Mouse (Mus musculus) embryonic facial prominence, embryonic 13.5 days (tissue): ENCODE results near the gene Polr2i. TPM values are rescaled to one million over a fixed set of nuclear protein-coding genes. Genes with fewer than 3 reads are reported as not detected.
A peak's percentile ranks its signal among the peaks of the same experiment; 100 is the strongest.
"Not testable (repeated sequence)": the region's sequence is repeated elsewhere in the genome, so short reads cannot be mapped to it uniquely, and the experiment has no call there.

Experiments used
- ATAC-seq: fragments of 200-750 bp; cut with Nextera tagmentation; 2 replicates; pipeline ENCODE4 v1.8.0; 2017; ENCODE audit warnings: low read depth; ENCODE audit not compliant: insufficient number of reproducible peaks, insufficient read depth, low FRiP score, low TSS enrichment
- H3K27ac ChIP-seq: fragments of 300-500 bp; sonication (generic); 2 replicates; pipeline ENCODE4 v1.5.1; 2015; ENCODE audit warnings: moderate library complexity, mild to moderate bottlenecking, inconsistent platforms
- H3K27me3 ChIP-seq: fragments of 300-500 bp; sonication (generic); 2 replicates; pipeline ENCODE4 v1.6.1; 2015; ENCODE audit warnings: mild to moderate bottlenecking, inconsistent platforms
- H3K36me3 ChIP-seq: fragments of 300-500 bp; sonication (generic); 2 replicates; pipeline ENCODE4 v1.6.1; 2015; ENCODE audit warnings: mild to moderate bottlenecking, inconsistent platforms
- H3K4me1 ChIP-seq: fragments of 300-500 bp; sonication (generic); 2 replicates; pipeline ENCODE4 v1.6.1; 2015; ENCODE audit warnings: inconsistent platforms
- H3K4me2 ChIP-seq: fragments of 300-500 bp; sonication (generic); 2 replicates; pipeline ENCODE4 v1.6.1; 2015; ENCODE audit warnings: moderate library complexity, mild to moderate bottlenecking, inconsistent platforms
- H3K4me3 ChIP-seq: fragments of 300-500 bp; sonication (generic); 2 replicates; pipeline ENCODE4 v1.5.1; 2015; ENCODE audit warnings: mild to moderate bottlenecking, inconsistent platforms
- H3K9ac ChIP-seq: fragments of 300-500 bp; sonication (generic); 2 replicates; pipeline ENCODE4 v1.6.1; 2015; ENCODE audit warnings: mild to moderate bottlenecking, inconsistent platforms
- H3K9me3 ChIP-seq: fragments of 300-500 bp; sonication (generic); 2 replicates; pipeline ENCODE4 v1.6.1; 2016; ENCODE audit warnings: inconsistent platforms
- WGBS: fragments of 180-500 bp; shearing (Covaris S2); methylation state at CpG from one replicate; pipeline ENCODE4 v1.1.7; 2015; ENCODE audit warnings: mixed read lengths; 5-methylcytosine and 5-hydroxymethylcytosine counted together
- polyA plus RNA-seq: library from polyadenylated mRNA; unstranded; fragments of >200 nt; fragmentation: Nextera tagmentation; extraction: Ambion mirVana; gene quantifications from 2 replicates; pipeline ENCODE4 v1.2.1, GENCODE M21; 2015

Gene Polr2i
- polyA plus RNA-seq, 1 experiment from 2014 or later: 180 TPM

DNA sequence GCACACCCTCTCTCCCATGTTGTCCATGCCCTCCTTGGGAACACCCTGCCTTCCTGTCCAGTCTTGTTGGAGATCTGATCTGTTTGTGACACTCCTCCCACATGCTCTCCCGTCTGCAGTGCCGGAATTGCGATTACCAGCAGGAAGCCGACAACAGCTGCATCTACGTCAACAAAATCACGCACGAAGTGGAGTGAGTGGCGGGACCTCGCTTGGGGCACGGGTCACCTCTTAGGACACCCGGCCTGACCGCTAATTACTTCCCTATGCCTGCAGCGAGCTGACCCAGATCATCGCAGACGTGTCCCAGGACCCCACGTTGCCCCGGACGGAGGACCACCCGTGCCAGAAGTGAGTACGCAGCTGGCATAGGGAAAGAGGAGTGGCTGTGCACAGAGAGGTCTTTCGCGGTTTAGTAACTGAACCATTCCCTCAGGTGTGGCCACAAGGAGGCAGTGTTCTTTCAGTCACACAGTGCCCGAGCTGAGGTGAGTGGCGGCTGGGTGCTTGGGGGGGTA, 942 bp downstream of the Polr2i start:
- WGBS: 3% methylated on average over 24 of the region's 24 CpGs

DNA sequence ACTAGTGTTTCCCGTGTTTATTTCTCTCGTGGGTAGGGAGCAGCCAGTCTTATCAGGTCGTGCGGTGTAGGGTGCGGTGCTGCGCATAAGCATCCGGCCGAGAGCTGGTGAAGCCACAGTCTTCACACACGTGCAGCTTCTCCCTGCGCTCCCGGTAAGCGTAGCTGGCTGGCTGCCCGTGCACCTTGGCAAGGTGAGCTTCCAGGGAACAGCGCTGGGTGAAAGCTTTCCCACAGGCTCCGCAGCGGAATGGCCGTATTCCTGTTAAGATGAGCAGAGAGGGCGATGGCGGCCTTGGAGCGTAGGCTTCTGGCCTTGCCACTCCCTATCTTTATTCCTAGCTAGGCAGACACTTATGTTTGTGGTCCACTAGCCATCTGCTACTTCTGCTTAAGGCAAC, 1.6 kb downstream of the Polr2i start:
- H3K4me1 ChIP-seq: peaks cover 19% of the 10 kb centered on the region
- peaks cover 24% of the 10 kb centered on the region for H3K36me3 ChIP-seq
- H3K9ac ChIP-seq: peak overlapping the region; percentile 80; the same call in 1 of the 2 replicates
- no peaks in the 10 kb centered on the region for H3K9me3 ChIP-seq
- no peak overlapping the region for H3K27ac ChIP-seq
- WGBS: 91% methylated on average over 20 of the region's 20 CpGs
- H3K27me3 ChIP-seq: no peaks in the 10 kb centered on the region
- ATAC-seq: no peak
- peak overlapping the region; percentile 66 for H3K4me3 ChIP-seq
- peak overlapping the region; percentile 80 for H3K4me2 ChIP-seq

More for the DNA sequence above, 942 bp downstream of the Polr2i start:
- peak overlapping the region; percentile 80 for H3K9ac ChIP-seq
- H3K9me3 ChIP-seq: no peaks in the 10 kb centered on the region
- no peak for ATAC-seq
- peak overlapping the region; percentile 94 for H3K27ac ChIP-seq
- peak overlapping the region; percentile 80 for H3K4me2 ChIP-seq
- H3K4me3 ChIP-seq: peak overlapping the region; percentile 66
- peaks cover 19% of the 10 kb centered on the region for H3K4me1 ChIP-seq
- H3K27me3 ChIP-seq: no peaks in the 10 kb centered on the region
- peaks cover 31% of the 10 kb centered on the region for H3K36me3 ChIP-seq

DNA sequence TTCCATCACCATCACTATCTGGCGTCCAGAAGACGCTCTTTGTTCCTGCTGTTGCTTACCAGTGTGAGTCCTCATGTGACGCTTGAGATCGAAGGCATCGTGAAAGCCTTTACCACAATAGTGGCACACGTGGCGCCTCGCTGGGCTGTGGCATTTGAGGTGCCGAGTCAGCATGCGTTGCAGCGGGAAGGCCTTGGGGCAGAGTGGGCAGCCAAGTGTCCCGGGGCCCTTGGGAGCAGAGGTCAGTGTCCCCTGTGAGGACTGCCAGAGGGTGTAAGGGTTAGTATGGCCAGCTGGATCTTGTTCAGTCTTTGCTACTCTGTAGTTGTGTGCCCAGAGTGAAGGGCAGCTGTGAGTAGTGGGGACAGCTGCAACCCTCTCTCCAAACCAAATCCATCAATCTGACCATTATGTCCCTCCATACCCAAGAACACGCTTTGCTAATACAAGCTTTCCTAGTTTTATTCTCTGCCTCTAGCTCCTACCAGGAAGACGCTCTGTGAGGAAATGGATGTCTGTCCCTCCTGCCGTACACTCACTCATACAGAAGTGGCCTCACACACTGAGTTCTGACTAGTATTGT, 2.6 kb downstream of the Polr2i start:
- H3K27me3 ChIP-seq: no peaks in the 10 kb centered on the region
- no peak overlapping the region for H3K4me3 ChIP-seq
- H3K9ac ChIP-seq: no peak overlapping the region
- peaks cover 19% of the 10 kb centered on the region for H3K4me1 ChIP-seq
- H3K27ac ChIP-seq: no peak overlapping the region
- ATAC-seq: no peak
- WGBS: 95% methylated on average over 15 of the region's 15 CpGs
- H3K9me3 ChIP-seq: no peaks in the 10 kb centered on the region
- no peak overlapping the region for H3K4me2 ChIP-seq
- H3K36me3 ChIP-seq: peaks cover 24% of the 10 kb centered on the region

DNA sequence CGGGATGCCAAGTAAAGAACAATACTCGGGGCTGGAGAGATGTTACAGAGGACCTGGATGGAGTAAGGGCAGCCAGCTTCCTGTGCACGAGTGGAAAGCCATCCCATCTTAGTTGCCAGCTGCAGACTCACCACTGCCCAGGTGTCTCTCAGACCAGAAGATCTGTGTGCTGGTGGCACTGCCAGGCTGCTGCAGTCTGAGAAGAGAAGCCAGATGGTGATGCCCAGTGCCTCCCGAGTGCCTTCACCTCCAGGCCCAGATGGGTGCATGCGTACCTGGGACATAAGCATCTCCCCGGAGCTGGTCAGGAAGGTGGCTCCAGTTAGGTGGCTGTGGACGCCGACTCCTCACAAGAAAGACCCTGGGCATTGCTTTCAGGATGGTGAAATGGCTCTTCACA, 3.3 kb downstream of the Polr2i start:
- WGBS: 93% methylated on average over 8 of the region's 8 CpGs
- H3K27me3 ChIP-seq: no peaks in the 10 kb centered on the region
- ATAC-seq: no peak

DNA sequence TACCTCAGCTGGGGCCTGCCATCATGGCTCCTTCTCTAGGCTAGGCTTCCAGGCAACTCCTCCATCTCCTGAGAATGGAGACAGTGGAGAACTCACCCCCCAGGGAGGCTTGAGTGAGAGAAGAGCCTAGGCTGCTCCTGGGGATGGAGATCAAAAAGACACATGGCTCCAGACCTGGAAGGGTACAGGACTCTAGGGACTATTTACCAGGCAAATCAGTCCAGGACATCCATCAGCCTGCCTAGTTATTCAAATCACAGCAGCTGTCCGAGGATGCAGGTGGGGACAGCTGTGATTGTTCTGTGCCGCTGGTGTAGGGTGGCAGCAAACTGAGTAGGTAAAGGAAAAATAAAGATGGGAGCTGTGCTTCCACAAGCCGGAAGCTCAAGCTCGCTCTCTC, 3.9 kb downstream of the Polr2i start, which contains the start of gene Ovol3:
Ovol3 (minus strand) TSS at position 101 of the 400 bp plus-strand sequence.
- Histone ChIP-seq H3K4me1 (peaks cover 16% of the 10 kb centered on the region), H3K9me3 (no peaks in the 10 kb centered on the region), H3K4me3 (no peak within 1 kb of the TSS), H3K9ac (no peak within 1 kb of the TSS), H3K27ac (no peak within 1 kb of the TSS), H3K27me3 (no peaks in the 10 kb centered on the region), H3K36me3 (peaks cover 19% of the 10 kb centered on the region), H3K4me2 (no peak within 1 kb of the TSS)
- 90% methylated on average over 4 of the region's 4 CpGs for WGBS
- ATAC-seq: no peak

More for the DNA sequence above, 3.3 kb downstream of the Polr2i start:
- H3K4me3 ChIP-seq: no peak overlapping the region
- H3K9ac ChIP-seq: no peak overlapping the region
- H3K4me1 ChIP-seq: peaks cover 19% of the 10 kb centered on the region
- H3K4me2 ChIP-seq: no peak overlapping the region
- H3K27ac ChIP-seq: no peak overlapping the region
- peaks cover 19% of the 10 kb centered on the region for H3K36me3 ChIP-seq
- H3K9me3 ChIP-seq: no peaks in the 10 kb centered on the region

DNA sequence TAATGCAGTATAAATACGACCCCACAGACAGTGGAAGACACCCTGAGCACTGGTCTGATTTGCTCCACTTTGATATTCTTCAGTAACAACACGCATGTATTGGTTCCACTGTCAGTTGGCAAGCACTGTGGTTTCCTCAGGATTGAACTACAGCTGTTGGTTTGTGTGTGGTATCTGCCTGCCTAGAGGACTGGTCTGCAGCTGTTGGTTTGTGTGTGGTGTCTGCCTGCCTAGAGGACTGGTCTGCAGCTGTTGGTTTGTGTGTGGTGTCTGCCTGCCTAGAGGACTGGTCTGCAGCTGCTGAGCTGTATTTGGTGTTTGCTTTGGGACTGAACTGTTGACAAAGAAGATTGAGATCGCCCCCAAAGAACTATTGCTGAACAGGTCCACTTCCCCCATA, 5.6 kb downstream of the Polr2i start:
- H3K4me1 ChIP-seq: peaks cover 11% of the 10 kb centered on the region
- not testable (repeated sequence) for H3K27me3 ChIP-seq, H3K9me3 ChIP-seq, H3K9ac ChIP-seq, H3K27ac ChIP-seq, H3K4me3 ChIP-seq, ATAC-seq, H3K4me2 ChIP-seq
- peaks cover 27% of the 10 kb centered on the region for H3K36me3 ChIP-seq
- 72% methylated on average over 3 of the region's 3 CpGs for WGBS

DNA sequence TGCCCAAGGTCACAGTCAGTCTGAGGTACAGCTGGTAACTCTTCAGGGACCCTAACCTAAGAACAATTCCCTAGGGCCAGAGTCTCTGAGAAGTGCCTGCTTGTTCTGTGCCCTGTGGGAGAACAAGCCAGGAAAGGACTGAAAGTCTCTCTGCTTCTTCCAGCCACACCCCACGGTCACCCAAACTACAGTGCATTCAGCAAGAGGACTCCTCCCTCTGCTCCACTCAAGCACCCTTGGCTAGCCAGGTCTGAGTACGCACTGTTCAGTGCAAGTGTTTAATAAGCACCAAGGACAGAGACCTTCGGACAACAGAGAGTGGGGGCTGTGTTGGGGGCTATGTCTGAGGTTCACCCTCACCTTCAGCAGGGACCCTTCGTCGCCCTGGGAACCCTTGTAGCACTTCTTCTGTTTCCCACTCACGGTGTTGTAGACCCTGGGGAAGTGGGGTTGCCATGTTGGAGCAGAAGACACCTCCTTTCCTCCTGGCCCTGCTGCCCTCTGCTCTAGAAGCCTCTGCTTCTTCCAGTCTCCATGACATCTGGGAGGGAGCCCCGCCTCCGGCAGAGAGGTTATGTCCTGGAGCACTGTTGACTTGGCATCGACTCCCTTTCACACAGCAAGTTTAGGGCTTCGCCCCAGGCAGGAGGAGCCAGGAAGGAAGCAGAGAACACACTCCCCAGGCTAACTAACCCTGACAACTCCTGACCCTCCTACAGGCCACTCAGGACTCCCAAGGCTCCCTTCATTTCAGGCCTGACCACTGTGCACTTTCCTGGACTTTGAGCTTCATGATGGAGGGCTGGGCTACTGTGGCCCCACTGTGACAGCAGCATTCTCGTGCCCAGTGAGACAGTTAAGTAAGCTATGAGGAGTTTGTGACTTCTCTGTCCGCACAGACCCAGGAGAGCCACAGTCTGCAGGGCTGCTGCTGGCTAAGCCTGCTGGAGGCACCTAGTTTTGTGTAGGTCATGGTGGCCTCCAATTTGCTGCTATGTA, 20.5 kb downstream of the Polr2i start:
- H3K27ac ChIP-seq: no peak overlapping the region
- no peaks in the 10 kb centered on the region for H3K4me1 ChIP-seq
- H3K9me3 ChIP-seq: no peaks in the 10 kb centered on the region
- H3K9ac ChIP-seq: no peak overlapping the region
- no peak for ATAC-seq
- H3K27me3 ChIP-seq: no peaks in the 10 kb centered on the region
- H3K4me3 ChIP-seq: no peak overlapping the region
- peaks cover 9% of the 10 kb centered on the region; the same call in 1 of the 2 replicates for H3K36me3 ChIP-seq
- WGBS: 84% methylated on average over 12 of the region's 12 CpGs
- no peak overlapping the region for H3K4me2 ChIP-seq

DNA sequence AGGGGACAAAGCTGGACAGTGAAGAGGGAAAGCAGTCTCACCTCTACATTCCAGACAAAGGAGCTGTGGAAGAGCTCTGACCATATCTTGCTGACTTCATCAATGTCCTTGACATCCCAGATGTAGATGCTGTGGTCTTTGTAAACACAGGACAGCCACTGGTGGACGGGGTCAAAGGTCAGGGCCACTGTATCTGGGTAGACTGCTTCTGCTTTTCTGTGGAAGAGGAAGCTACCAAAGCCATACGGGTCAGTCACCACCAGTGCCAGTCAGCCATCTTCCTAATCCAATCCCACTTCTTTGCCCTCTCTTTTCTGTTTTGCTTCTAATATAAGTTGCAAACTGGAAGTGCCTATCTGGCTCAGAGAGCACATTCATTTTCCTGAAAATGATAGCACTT, 33.3 kb downstream of the Polr2i start:
- Histone ChIP-seq H3K36me3 (peaks cover 31% of the 10 kb centered on the region), H3K4me3 (no peak overlapping the region), H3K9me3 (no peaks in the 10 kb centered on the region), H3K27ac (no peak overlapping the region), H3K4me1 (no peaks in the 10 kb centered on the region), H3K9ac (no peak overlapping the region), H3K4me2 (no peak overlapping the region), H3K27me3 (no peaks in the 10 kb centered on the region)
- 78% methylated on average over 2 of the region's 2 CpGs for WGBS
- no peak for ATAC-seq

DNA sequence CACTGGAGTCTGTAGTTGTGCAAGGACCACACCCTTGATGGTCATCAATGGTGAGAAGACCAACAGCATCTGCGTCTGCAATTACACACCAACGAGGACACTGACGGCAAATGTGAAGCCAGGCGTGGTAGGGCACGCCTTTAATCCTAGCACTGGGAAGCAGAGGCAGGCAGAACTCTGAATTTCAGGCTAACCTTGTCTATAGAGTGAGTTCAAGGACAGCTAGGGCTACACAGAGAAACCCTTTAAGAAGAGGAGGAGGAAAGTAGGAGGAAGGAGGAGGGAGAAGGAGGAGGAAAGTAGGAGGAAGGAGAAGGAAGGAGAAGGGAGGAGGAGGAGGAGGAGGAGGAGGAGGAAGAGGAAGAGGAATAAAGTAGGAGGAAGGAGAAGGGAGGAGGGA, 33.8 kb downstream of the Polr2i start:
- Histone ChIP-seq H3K9ac (no peak overlapping the region), H3K9me3 (no peaks in the 10 kb centered on the region), H3K4me1 (no peaks in the 10 kb centered on the region), H3K27me3 (no peaks in the 10 kb centered on the region), H3K4me3 (no peak overlapping the region), H3K36me3 (peaks cover 31% of the 10 kb centered on the region), H3K4me2 (no peak overlapping the region), H3K27ac (no peak overlapping the region)
- WGBS: 92% methylated on average over 5 of the region's 5 CpGs
- ATAC-seq: no peak

DNA sequence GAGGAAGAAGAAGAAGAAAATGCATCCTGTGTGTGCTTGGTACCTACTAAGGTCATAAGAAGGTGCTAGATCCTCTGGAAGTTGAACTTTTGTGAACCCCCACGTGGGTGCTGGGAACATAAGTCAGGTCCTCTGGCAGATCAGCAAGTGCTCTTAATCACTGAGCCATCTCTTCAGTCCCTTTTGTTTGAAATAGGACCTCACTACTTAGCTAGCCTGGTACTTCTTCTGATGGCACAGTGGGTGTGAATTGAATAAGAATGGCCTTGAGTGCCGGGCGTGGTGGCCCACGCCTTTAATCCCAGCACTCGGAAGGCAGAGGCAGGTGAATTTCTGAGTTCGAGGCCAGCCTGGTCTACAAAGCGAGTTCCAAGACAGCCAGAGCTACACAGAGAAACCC, 34.2 kb downstream of the Polr2i start:
- ATAC-seq: no peak
- H3K4me3 ChIP-seq: no peak overlapping the region
- H3K36me3 ChIP-seq: peaks cover 31% of the 10 kb centered on the region
- WGBS: 87% methylated on average over 7 of the region's 7 CpGs
- H3K27ac ChIP-seq: no peak overlapping the region
- H3K9me3 ChIP-seq: no peaks in the 10 kb centered on the region
- H3K27me3 ChIP-seq: no peaks in the 10 kb centered on the region
- H3K4me1 ChIP-seq: no peaks in the 10 kb centered on the region
- H3K4me2 ChIP-seq: no peak overlapping the region
- no peak overlapping the region for H3K9ac ChIP-seq

DNA sequence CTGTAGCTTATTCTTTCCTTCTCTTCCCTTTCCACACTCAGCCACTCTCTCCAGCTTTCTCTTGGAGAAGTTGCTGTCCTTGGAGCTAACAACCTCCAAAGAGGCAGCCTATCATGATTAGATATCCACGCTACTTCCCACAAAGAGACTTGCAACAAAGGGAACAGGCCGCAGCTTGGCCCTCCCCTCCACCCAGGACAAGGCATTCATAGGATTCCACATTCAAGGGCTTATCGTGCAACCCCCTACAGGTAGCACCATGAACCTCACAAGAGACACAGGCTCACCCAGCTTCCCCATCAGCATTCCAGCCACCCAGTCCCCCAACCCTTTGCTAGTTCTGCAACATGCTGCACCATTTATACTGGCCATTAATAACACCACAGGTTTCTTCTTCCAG, 35.0 kb downstream of the Polr2i start:
- WGBS: 88% methylated on average over 3 of the region's 3 CpGs
- peaks cover 25% of the 10 kb centered on the region for H3K36me3 ChIP-seq

More for the DNA sequence above, 35.0 kb downstream of the Polr2i start:
- no peak overlapping the region for H3K4me3 ChIP-seq
- no peaks in the 10 kb centered on the region for H3K9me3 ChIP-seq
- no peaks in the 10 kb centered on the region for H3K4me1 ChIP-seq
- no peak overlapping the region for H3K27ac ChIP-seq
- no peaks in the 10 kb centered on the region for H3K27me3 ChIP-seq
- H3K9ac ChIP-seq: no peak overlapping the region
- H3K4me2 ChIP-seq: no peak overlapping the region
- ATAC-seq: no peak
